In genomic region chr2:25741671-25742070, GRCm38 (mm10) we compare ENCODE assay signal across 21 mouse cellular contexts. TPM values are rescaled to one million over a fixed set of nuclear protein-coding genes. Genes with fewer than 3 reads are reported as not detected.
A peak's percentile ranks its signal among the peaks of the same experiment; 100 is the strongest.
DNase-seq lines count a peak whose midpoint lies in the region; ATAC-seq lines count a peak whose summit lies in the region.
"Had no signal": no experiment of that assay in that cellular context is flagged by ENCODE, and none has a peak within 500 bp of the region (broad histone marks: within the 10 kb centered on the region; RNA-seq: fewer than 3 reads in every experiment).

No protein-coding gene starts in this region.

- ATAC-seq in megakaryocyte progenitor cell, adult 5-6 weeks (replicated peaks; ENCODE audit: poor library complexity): peak; percentile 82
- ATAC-seq: forebrain, embryonic 16.5 days; inflammation-experienced regulatory T-cells, adult 6 months; intestine, postnatal 0 days had no signal

- DNase-seq in 416B (ENCODE audit: low read depth): peak; percentile 17
- DNase-seq in CD4-positive helper T cell, adult 2 months (ENCODE audit: low read depth, low spot score): peak; percentile 13
- DNase-seq in c-Kit-positive CD71-positive TER-119-positive erythroid progenitor cells, embryonic 14.5 days (ENCODE audit: low spot score): peak; percentile 13
- no peak for DNase-seq in T-cell, adult 2 months (ENCODE audit: low spot score)
- DNase-seq in kidney, postnatal 36 days: no peak
- no peak for DNase-seq in spleen, adult 18-20 months
- DNase-seq: adrenal gland, postnatal 10 days; B cell, adult 2 months; cerebellum, adult 18-20 months; cerebellum, adult 9-11 months; embryo, embryonic 11 days; gastrocnemius, postnatal 14 days; heart, postnatal 10 days; kidney, adult 8-10 months had no signal

RNA-seq across cellular contexts. Expression of gene Obp2b, which starts 4.9 kb away (rescaled TPM):
- total RNA-seq in megakaryocyte progenitor cell, adult 5-6 weeks (2015): not detected in 2 replicates
- not detected in 2 replicates for total RNA-seq in megakaryocyte progenitor cell, adult 5-6 weeks (2017)
- total RNA-seq: adrenal gland, postnatal 10 days; adrenal gland, postnatal 4 days; gastrocnemius, adult 18-20 months; gastrocnemius, postnatal 14 days; heart, adult 8-10 months; heart, postnatal 10 days had no signal

RNA-seq across cellular contexts. Expression of gene Lcn3, which starts 23.7 kb away (rescaled TPM):
- total RNA-seq in megakaryocyte progenitor cell, adult 5-6 weeks (2015): not detected in 2 replicates
- total RNA-seq in megakaryocyte progenitor cell, adult 5-6 weeks (2017): not detected in 2 replicates
- total RNA-seq: adrenal gland, postnatal 10 days; adrenal gland, postnatal 4 days; gastrocnemius, adult 18-20 months; gastrocnemius, postnatal 14 days; heart, adult 8-10 months; heart, postnatal 10 days had no signal

RNA-seq across cellular contexts. Expression of gene Bmyc, which starts 35.1 kb away (rescaled TPM):
- 16.0 and 19.1 TPM in 2 replicates for total RNA-seq in megakaryocyte progenitor cell, adult 5-6 weeks (2015)
- 6.5 and 8.6 TPM in 2 replicates for total RNA-seq in megakaryocyte progenitor cell, adult 5-6 weeks (2017)

RNA-seq across cellular contexts. Expression of gene Lcn11, which starts 35.1 kb away (rescaled TPM):
- not detected in 2 replicates for total RNA-seq in megakaryocyte progenitor cell, adult 5-6 weeks (2015)
- total RNA-seq in megakaryocyte progenitor cell, adult 5-6 weeks (2017): not detected in 2 replicates
- total RNA-seq: adrenal gland, postnatal 10 days; adrenal gland, postnatal 4 days; gastrocnemius, adult 18-20 months; gastrocnemius, postnatal 14 days; heart, adult 8-10 months; heart, postnatal 10 days had no signal

RNA-seq across cellular contexts. Expression of gene Gm13539, which starts 40.4 kb away (rescaled TPM):
- not detected in 2 replicates for total RNA-seq in megakaryocyte progenitor cell, adult 5-6 weeks (2015)
- total RNA-seq in megakaryocyte progenitor cell, adult 5-6 weeks (2017): not detected in 2 replicates
- total RNA-seq: adrenal gland, postnatal 10 days; adrenal gland, postnatal 4 days; gastrocnemius, adult 18-20 months; gastrocnemius, postnatal 14 days; heart, adult 8-10 months; heart, postnatal 10 days had no signal

Comparison
In these comparisons a context has a peak if more than half of its experiments do, and no peak if none do; other contexts are left out.
1. DNase-seq: peak in 416B (single experiment), CD4-positive helper T cell, adult 2 months (single experiment) and c-Kit-positive CD71-positive TER-119-positive erythroid progenitor cells, embryonic 14.5 days (single experiment); none in T-cell, adult 2 months (single experiment), kidney, postnatal 36 days (0 of 2) and spleen, adult 18-20 months (0 of 2).